Mouse (Mus musculus) CH12.LX (cell line): ENCODE measurements around the gene Cobll1. TPM values are rescaled to one million over a fixed set of nuclear protein-coding genes. Genes with fewer than 3 reads are reported as not detected.

ENCODE experiments used
- DNase-seq: peaks from one replicate; pipeline ENCODE4 v3.0.0-alpha.2; 2013; ENCODE audit errors: extremely low read depth
- H3K27ac ChIP-seq: 2 replicates; pipeline ENCODE4 v1.5.1; 2012; ENCODE audit warnings: low read depth, mild to moderate bottlenecking, control low read depth, moderate library complexity; ENCODE audit not compliant: insufficient read depth
- H3K27me3 ChIP-seq: replicated peaks from 2 replicates; pipeline ENCODE3; 2012; ENCODE audit warnings: inconsistent platforms
- H3K36me3 ChIP-seq, 2 experiments: replicated peaks in 1 of 2; 2 replicates each; pipeline versions ENCODE3 to v1.6.1; 2012; ENCODE audit warnings: inconsistent platforms in 1 of 2, low read length in 1 of 2, mild to moderate bottlenecking in 1 of 2, mixed read lengths in 1 of 2, moderate library complexity in 1 of 2; ENCODE audit not compliant: control insufficient read depth in 1 of 2, insufficient read depth in 1 of 2
- H3K4me1 ChIP-seq, 2 experiments: 2 replicates each; pipeline ENCODE4 v1.6.1; 2012; ENCODE audit warnings: inconsistent platforms in 1 of 2, moderate library complexity in 1 of 2; ENCODE audit not compliant: insufficient read depth in 2 of 2, control insufficient read depth in 1 of 2
- H3K4me2 ChIP-seq: 2 replicates; pipeline ENCODE4 v1.6.1; 2012; ENCODE audit warnings: low read depth, mild to moderate bottlenecking, control low read depth; ENCODE audit not compliant: poor library complexity, insufficient read depth, severe bottlenecking
- H3K4me3 ChIP-seq, 3 experiments: fragments of 150-350 bp in 1 of 3; sonication (generic) in 1 of 3; replicated peaks in 1 of 3; 2 replicates each; pipeline versions ENCODE3 to v1.5.1; 2011 to 2012; ENCODE audit warnings: low read depth in 2 of 3, low read length in 2 of 3, mild to moderate bottlenecking in 2 of 3, moderate library complexity in 2 of 3, control low read depth in 1 of 3, improper control_type of control experiment in 1 of 3, inconsistent platforms in 1 of 3, mixed read lengths in 1 of 3; ENCODE audit not compliant: poor library complexity in 1 of 3
- H3K79me2 ChIP-seq: replicated peaks from 2 replicates; pipeline ENCODE4 v1.6.1; 2012; ENCODE audit warnings: mild to moderate bottlenecking, moderate library complexity; ENCODE audit not compliant: control insufficient read depth, poor library complexity, insufficient read depth, severe bottlenecking; ENCODE audit errors: extremely low read depth
- H3K9ac ChIP-seq: 2 replicates; pipeline ENCODE4 v1.6.1; 2012; ENCODE audit warnings: low read depth, mild to moderate bottlenecking, control low read depth, moderate library complexity; ENCODE audit not compliant: insufficient read depth
- H3K9me3 ChIP-seq: replicated peaks from 2 replicates; pipeline ENCODE3; 2012; ENCODE audit warnings: low read length, inconsistent platforms, mixed read lengths
- CHD2 ChIP-seq: IDR thresholded peaks from 2 replicates; pipeline ENCODE4 v1.6.1; 2011; ENCODE audit warnings: low read length, improper control_type of control experiment
- CTCF ChIP-seq, 2 experiments: IDR thresholded peaks in 1 of 2; conservative IDR thresholded peaks in 1 of 2; 2 replicates each; pipeline ENCODE4 v1.5.1; 2011 to 2012; ENCODE audit warnings: low read depth in 2 of 2, low read length in 2 of 2, improper control_type of control experiment in 1 of 2, inconsistent platforms in 1 of 2, mild to moderate bottlenecking in 1 of 2, moderate library complexity in 1 of 2
- E2F4 ChIP-seq: IDR thresholded peaks from 2 replicates; pipeline ENCODE4 v1.6.1; 2011; ENCODE audit warnings: low read depth, low read length, improper control_type of control experiment; ENCODE audit not compliant: insufficient replicate concordance
- HCFC1 ChIP-seq: IDR thresholded peaks from 2 replicates; pipeline ENCODE4 v1.6.1; 2012; ENCODE audit warnings: low read depth, mild to moderate bottlenecking, inconsistent platforms, low read length, improper control_type of control experiment
- IRF4 ChIP-seq: IDR thresholded peaks from 2 replicates; pipeline ENCODE4 v1.6.1; 2014; ENCODE audit warnings: low read depth, mild to moderate bottlenecking, inconsistent platforms, low read length, improper control_type of control experiment
- JUN ChIP-seq: IDR thresholded peaks from 2 replicates; pipeline ENCODE4 v1.6.1; 2011; ENCODE audit warnings: low read depth, mild to moderate bottlenecking, low read length, improper control_type of control experiment, moderate library complexity; ENCODE audit not compliant: insufficient read depth
- JUND ChIP-seq: conservative IDR thresholded peaks from 2 replicates; pipeline ENCODE4 v1.6.1; 2011; ENCODE audit warnings: low read depth, low read length, improper control_type of control experiment
- MAFK ChIP-seq: IDR thresholded peaks from 2 replicates; pipeline ENCODE4 v1.6.1; 2011; ENCODE audit warnings: low read length, improper control_type of control experiment; ENCODE audit not compliant: insufficient replicate concordance
- MAX ChIP-seq: IDR thresholded peaks from 2 replicates; pipeline ENCODE4 v1.6.1; 2011; ENCODE audit warnings: low read length, improper control_type of control experiment
- MYC ChIP-seq: IDR thresholded peaks from 2 replicates; pipeline ENCODE4 v1.6.1; 2011; ENCODE audit warnings: low read depth, mild to moderate bottlenecking, improper control_type of control experiment, low read length
- NELFE ChIP-seq: IDR thresholded peaks from 2 replicates; pipeline ENCODE4 v1.6.1; 2011; ENCODE audit warnings: low read depth, low read length, improper control_type of control experiment
- POLR2A ChIP-seq: IDR thresholded peaks from 2 replicates; pipeline ENCODE4 v1.6.1; 2011; ENCODE audit warnings: low read depth, mild to moderate bottlenecking, improper control_type of control experiment, low read length
- SIN3A ChIP-seq: IDR thresholded peaks from 2 replicates; pipeline ENCODE4 v1.6.1; 2012; ENCODE audit warnings: low read length, improper control_type of control experiment, inconsistent platforms
- TCF12 ChIP-seq: IDR thresholded peaks from 2 replicates; pipeline ENCODE4 v1.6.1; 2014; ENCODE audit warnings: low read depth, mild to moderate bottlenecking, inconsistent platforms, low read length, improper control_type of control experiment
- USF1 ChIP-seq: IDR thresholded peaks from 2 replicates; pipeline ENCODE4 v1.6.1; 2014; ENCODE audit warnings: low read depth, mild to moderate bottlenecking, inconsistent platforms, low read length, improper control_type of control experiment
- ZC3H11A ChIP-seq: IDR thresholded peaks from 2 replicates; pipeline ENCODE4 v1.6.1; 2012; ENCODE audit warnings: low read depth, mild to moderate bottlenecking, inconsistent platforms, low read length, improper control_type of control experiment
- ZKSCAN1 ChIP-seq: IDR thresholded peaks from 2 replicates; pipeline ENCODE4 v1.6.1; 2012; ENCODE audit warnings: low read depth, inconsistent platforms, low read length, improper control_type of control experiment, borderline replicate concordance
- ZNF384 ChIP-seq: IDR thresholded peaks from 2 replicates; pipeline ENCODE4 v1.6.1; 2012; ENCODE audit warnings: low read depth, low read length, improper control_type of control experiment, inconsistent platforms
- dilution Hi-C: fragments of 300-500 bp; cut with MboI; formaldehyde crosslinking; loops from 2 replicates; pipeline ENCODE4 v1.14.3; 2020; ENCODE audit warnings: low sequenced_read_pairs; ENCODE audit not compliant: extremely low pct_unique_long_range_greater_than_20kb, extremely low pct_ligation_motif_present
- in situ Hi-C: fragments of 300-500 bp; cut with MboI; formaldehyde crosslinking; loops from 3 replicates; pipeline ENCODE4 v1.14.3; 2019; ENCODE audit warnings: low sequenced_read_pairs, low pct_ligation_motif_present, low pct_unique_long_range_greater_than_20kb, mixed read lengths
- polyA plus RNA-seq: library from polyadenylated mRNA; unstranded; fragments of >175 nt; gene quantifications from 2 replicates; pipeline ENCODE4 v1.2.1, GENCODE M21; 2012; ENCODE audit warnings: low read depth; ENCODE audit not compliant: insufficient read length
- total RNA-seq, 2 experiments: library from RNA; depleted of rRNA; stranded (reverse); fragments of 300-350 nt in 1 of 2; fragments of >200 nt in 1 of 2; gene quantifications; 2 replicates each; pipeline ENCODE4 v1.2.3; 2012 to 2014

Gene Cobll1
- total and polyA plus RNA-seq, 3 experiments: 0.67 to 1.9 (median 1.5) TPM

DNA sequence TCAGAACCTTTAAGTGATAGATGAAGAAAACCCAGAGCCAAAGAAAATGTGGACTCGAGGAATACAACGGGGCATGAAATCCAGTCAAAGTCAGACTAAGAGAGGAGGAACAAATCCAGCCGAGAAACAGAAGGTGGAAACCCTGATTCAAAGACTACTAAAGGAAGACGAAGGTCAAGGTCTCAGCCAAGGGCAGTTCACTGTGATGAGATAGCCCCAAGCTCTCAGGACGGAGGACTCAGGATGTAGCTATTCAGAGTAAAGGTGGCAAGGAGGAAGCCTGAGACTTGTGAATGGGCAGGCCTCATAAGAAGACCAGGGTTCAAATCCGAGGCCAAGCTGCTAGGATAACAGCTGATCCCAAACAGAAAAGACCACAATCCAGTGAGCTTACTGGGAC lies 90.3 kb downstream of the Cobll1 start:
- no peak for DNase-seq
- dilution Hi-C loops (no loop called here), in situ Hi-C loops (loop anchor here (5.0 to 25.0 kb wide), 2 partner anchors 183 to 413 kb away; partner anchors contain the start of gene Scn3a)
- H3K27ac ChIP-seq: no peak overlapping the region
- H3K4me1 ChIP-seq: no peaks in the 10 kb centered on the region
- no peak overlapping the region for H3K9ac ChIP-seq
- no peaks in the 10 kb centered on the region for H3K36me3 ChIP-seq
- H3K27me3 ChIP-seq: no peaks in the 10 kb centered on the region
- no peaks in the 10 kb centered on the region for H3K79me2 ChIP-seq
- H3K4me3 ChIP-seq: no peak overlapping the region
- TF ChIP-seq JUND (no peak), IRF4 (no peak), SIN3A (no peak), TCF12 (no peak), MAX (no peak), NELFE (no peak), ZNF384 (no peak)
- H3K9me3 ChIP-seq: no peaks in the 10 kb centered on the region
- no peak overlapping the region for H3K4me2 ChIP-seq

DNA sequence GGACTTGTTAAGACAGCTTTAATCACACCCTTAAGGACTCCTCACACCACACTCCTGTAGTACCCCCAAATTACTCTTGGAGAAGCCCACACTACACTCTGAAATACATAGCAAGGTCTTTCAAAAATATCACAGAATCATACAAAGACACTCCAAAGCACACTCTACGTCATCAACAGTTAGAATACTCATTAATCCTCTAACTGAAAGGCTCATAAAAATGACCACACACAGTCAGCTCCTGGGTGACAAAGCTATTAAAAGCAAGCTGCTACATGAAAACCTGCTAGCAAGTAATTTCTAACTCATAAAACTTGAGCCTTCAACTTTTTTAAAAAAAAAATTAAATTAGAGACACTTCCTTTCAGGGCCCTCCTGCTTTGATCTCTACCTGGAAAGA lies 91.8 kb downstream of the Cobll1 start:
- Histone ChIP-seq H3K9ac (no peak overlapping the region), H3K79me2 (no peaks in the 10 kb centered on the region), H3K27ac (no peak overlapping the region), H3K36me3 (no peaks in the 10 kb centered on the region), H3K4me3 (no peak overlapping the region), H3K27me3 (no peaks in the 10 kb centered on the region), H3K9me3 (no peaks in the 10 kb centered on the region), H3K4me2 (no peak overlapping the region), H3K4me1 (no peaks in the 10 kb centered on the region)
- TF ChIP-seq JUN (no peak), NELFE (no peak), POLR2A (no peak), ZC3H11A (no peak), ZKSCAN1 (no peak), TCF12 (no peak), CHD2 (no peak), IRF4 (no peak), E2F4 (no peak), MYC (no peak), MAX (no peak), USF1 (no peak), MAFK (no peak), CTCF (conservative IDR thresholded peaks at IDR 0.05 in 1 of 2, IDR thresholded peaks at IDR 0.05 in 1 of 2; ENCODE audit: low read depth in 2 of 2, low read length in 2 of 2) (no peak), HCFC1 (no peak)
- in situ Hi-C loops (loop anchor here (5.0 to 25.0 kb wide), 2 partner anchors 185 to 415 kb away; partner anchors contain the start of gene Scn3a), dilution Hi-C loops (no loop called here)
- DNase-seq: no peak
